Mouse (Mus musculus) adrenal gland, adult (tissue): ENCODE measurements around the gene Tmem216.
"Not testable (repeated sequence)": the region's sequence is repeated elsewhere in the genome, so short reads cannot be mapped to it uniquely, and the experiment has no call there.

Experiments
- DNase-seq, 2 experiments: peaks; one replicate each; pipeline ENCODE4 v3.0.0; 2022 to 2023; ENCODE audit warnings: low spot score in 1 of 2; ENCODE audit not compliant: inconsistent age in 2 of 2

The Tmem216 gene

DNA sequence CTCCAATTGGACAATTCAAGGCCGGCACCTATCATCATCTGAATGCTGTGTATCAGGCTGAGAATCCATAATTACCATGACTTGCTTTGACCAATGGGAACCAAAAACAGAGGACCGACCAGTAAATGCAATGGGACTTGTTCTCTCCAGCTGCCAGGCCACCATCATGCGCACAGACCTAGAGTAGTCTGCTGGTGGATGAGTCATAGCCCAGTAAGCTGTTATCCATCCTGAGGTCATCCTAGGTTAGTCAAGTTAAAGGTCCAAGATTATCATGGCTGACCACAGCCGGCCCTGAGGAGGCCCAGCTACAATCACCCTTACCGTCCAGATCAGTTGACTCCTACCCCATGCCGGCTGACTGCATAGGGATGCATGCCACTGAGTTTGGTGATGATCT lies 13.6 kb upstream of the Tmem216 start:
- DNase-seq, result no peak

DNA sequence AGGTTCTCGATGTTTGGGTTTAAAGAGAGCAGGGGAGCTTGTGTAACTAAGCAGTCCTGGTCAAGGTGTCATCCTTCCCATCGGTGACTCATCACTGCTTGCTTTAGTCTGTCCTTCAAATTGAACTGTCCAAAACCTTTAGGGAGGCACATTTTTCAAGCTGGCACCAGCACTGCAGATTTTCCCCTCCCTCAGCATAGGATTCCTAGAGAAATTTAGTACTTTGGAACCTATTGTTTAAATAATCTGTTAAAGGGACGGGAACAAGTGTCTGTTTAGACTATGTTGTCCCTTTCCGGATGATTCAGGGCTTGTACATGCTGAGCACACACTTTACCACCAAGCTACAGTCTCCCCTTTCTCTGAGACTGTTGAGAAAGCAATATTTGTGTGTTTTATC lies 9.2 kb upstream of the Tmem216 start:
- DNase-seq, result peak; percentile 56 to 85

DNA sequence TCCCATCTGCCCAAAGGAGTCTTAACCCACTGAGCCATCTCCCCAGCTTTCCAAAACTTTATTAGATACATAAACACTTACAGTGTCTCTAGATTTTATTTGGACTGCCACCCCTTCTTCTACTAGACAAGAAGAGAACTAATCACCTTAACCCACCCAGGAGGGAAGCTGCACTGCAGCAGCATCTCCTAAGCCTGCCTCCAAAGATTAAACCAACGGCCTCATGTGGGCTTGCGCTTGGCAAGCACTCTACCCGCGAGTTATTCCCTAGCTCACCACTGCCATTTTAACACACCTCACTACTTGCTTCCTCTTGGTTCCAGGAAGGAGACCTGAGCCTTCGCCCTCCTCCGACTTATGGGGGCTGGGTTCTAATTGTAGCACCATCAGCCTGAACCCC lies 8.2 kb upstream of the Tmem216 start:
- no peak for DNase-seq

DNA sequence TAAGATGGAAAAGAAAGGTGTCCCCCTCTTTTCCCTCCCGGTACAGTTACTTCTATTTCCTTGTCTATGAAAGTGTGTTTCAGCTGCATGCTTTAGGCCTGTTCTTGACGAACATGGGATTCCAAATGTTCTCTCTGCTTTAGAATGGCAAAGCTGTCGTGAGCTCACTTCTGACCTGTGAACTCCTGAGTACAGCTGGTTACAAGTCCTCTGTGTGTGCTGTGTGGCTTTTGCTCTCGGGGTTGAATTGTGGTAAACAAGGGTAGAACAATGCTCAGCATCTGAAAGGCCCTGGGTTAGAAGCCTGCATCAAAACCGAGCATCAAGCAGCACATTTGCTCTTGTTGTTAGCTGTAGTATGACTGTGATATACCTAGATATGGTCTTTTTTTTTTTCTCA lies 6.3 kb upstream of the Tmem216 start:
- DNase-seq, result no peak

DNA sequence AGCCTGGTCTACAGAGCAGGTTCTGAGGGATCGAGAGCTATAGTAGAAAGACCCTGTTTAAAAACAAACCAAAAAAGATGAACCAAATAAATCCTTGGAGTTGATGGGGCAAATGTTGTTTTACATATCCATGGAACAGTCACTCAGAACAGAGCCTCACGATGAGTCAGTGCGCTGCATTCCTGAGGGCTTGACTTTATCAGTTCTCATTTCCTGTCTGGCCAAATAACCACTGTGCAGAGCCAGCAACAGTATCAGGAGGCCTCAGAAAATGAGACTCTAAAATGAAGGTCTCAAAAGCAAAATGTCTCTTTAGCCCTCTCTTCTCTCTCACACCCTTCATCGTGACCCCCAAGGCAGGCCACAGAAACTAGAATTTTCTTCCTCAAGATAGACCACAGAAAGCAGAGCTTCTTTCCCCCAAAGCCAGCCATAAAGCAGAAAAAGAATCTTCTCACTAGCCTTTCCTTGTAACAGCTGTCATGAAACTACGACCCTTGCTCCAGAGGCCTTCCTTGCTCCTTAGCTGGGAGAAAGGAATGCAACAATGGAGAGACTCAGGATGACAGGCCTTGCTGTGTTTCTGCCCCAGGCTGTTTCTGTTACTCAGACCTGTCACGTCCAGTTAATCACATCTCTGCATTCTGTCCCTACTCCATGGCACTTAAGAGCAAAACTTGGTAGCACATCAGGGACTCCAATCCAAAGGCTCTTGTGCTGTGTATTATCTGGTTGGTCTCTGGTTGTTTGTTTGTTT lies 5.7 kb upstream of the Tmem216 start:
- DNase-seq, result peak; percentile 62 to 81

DNA sequence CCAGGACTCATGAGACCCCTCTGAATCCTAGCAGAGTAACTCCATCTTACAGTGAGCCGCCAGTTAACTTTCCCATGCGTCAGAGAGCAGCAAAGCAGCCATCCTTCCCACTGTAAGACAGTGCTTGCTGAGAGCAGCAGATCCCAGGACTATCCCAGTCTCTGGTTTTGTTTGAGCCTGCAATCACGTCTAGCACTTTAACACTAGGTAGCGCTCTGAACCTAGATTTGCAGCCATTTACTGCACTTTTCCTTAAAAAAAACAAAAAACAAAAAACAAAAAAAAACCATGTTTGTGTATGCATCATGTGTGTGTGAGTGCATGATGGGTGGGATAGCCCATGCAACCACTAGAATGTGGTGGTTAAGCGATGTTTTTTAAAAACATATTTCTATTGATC lies 4.1 kb upstream of the Tmem216 start:
- DNase-seq, result peak in 1 of 2 experiments; percentile 68

DNA sequence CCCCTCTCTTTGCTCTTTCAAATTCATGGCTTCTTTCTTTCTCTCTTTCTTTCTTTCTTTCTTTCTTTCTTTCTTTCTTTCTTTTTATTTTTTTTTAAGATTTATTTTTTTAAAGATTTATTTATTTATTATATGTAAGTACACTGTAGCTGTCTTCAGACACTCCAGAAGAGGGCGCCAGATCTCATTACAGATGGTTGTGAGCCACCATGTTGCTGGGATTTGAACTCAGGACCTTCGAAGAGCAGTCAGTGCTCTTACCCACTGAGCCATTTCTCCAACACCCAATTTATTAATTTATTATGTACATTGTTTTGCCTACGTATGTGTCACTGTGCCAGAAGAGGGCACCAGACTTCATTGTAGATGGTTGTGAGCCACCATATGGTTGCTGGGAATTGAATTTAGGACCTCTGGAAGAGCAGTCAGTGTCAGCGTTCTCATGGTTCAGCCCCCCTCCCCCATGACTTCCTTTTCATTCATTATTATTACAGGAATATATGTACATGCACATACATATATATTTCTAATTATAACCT lies 1.9 kb upstream of the Tmem216 start:
- DNase-seq, result not testable (repeated sequence)

DNA sequence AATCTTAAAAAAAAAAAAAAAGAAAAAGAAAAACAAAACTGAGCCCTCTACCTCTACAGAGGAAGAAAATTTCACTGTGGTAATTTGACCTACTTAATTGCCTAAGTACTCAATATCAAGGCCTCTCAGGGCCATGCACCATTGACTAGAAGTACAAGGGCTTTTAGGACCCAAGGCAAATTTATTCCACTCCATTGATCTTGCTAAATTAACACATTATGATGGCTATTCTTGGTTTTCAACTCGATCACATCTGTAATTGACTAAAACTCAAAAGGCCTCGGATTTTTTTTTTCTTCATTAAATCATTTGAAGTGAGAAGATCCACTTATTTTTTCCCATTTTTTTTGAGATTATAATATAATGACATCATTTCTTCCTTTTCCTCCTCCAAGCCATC lies 1.4 kb upstream of the Tmem216 start:
- no peak for DNase-seq

DNA sequence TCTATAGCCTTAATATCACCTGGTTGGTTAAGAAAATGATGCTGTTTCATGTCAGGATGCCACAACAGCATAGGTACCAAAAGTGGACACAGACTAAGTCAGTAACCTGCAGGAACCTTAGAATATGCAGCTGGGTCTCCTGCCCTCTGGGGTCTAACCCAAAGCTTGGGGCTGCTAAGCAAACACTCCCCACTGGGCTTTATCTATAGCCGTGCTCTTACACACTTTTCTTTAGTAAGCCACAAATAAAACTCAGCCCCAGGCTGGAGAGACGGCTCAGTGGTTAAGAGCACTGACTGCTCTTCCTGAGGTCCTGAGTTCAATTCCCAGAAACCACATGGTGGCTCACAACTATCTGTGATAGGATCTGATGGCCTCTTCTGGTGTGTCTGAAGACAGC lies 963 bp upstream of the Tmem216 start:
- DNase-seq, result no peak

DNA sequence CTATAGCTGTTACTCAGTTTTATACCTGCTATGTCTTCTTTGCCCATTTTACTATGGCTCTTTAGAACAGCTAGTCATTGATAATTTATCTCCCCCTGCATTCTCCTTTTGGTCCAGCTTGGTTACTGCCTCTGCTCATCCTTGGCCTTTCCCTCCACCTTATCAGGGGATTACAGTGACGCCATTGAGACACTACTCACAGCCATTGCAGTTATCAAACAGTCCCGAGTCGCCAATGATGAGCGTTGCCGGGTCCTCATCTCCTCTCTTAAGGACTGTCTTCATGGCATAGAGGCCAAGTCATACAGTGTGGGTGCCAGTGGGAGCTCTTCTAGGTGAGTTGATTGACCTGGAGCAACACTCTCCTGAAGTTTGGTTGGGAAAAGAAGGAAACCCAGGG lies 16.6 kb downstream of the Tmem216 start:
- no peak for DNase-seq

DNA sequence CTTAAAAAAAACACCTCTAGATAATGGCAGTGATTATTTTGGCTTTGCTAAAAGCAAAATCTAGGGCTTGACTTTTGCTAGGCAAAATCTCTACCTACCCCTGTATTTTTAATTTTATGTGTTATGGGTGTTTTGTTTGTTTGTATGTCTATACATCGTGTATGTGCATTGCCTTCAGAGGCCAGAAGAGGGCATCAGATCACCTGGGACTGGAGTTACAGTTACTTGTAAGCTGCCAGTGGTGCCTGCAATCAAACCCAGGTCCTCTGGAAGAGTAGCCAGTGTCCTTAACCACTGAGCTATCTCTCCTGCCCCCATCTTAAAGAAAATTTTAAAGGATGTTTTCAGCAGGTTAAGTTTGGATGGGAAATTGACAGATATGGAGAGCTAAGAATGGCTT lies 26.0 kb downstream of the Tmem216 start:
- DNase-seq, result no peak

DNA sequence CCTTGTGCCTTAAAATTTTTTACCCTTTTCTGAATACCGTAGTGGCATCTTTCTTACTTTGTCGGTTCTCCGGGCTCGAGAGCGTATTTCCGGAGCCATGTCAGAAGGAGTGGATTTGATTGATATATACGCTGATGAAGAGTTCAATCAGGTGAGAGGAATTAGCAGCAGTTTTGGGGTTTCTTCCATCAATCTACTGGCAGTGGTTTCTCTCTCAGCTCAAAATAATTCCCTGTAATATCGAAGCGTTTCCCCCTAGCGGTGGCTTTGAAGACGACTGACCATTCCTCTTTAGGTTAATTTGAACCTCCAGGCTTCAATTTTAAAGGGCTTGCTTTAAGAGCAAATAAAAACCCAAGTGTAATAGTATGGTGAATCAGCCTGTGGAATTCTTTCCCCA lies 30.1 kb downstream of the Tmem216 start, which contains the start of gene Sdhaf2:
Sdhaf2 (minus strand) TSS at position 233 of the 400 bp plus-strand sequence.
- no peak for DNase-seq

DNA sequence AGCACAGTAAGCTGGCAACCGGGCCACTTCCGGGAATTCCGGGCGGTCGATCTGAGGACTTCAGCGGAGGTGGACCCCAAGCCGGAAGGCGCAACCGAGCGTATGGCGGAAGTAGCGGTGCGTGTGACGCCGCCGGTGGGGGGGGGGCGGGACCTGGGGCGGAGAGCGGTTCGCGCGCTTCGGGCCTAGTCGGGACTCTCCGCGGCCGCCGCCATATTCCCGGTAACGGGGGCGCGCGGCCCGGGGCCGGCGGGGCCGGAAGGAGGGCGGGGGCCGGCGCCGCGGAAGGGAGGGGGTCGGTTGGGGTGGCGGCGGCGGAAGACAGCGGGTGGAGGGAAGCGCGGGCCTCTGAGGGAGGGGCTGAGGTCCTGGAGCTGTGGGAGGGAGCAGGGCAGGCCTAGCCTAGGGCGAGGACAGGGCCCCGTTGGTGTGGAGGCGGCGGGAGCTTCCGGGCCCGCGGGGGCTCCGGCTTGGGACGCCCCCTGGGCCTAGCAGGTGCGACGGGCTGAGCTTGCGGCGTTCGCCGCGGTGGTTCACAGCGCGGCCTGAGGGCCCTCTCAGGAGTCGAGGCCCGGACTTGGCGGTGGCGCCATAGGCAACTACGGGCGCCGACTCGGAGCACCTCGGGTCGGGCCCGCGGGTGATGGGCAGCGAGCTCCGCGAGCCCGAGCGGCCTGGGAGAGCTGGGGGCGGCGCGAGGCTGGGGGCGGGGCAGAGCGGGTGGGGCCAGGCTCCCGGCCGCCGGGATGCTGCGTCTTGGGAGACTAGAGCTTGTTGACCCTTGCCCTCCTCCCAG lies 30.7 kb downstream of the Tmem216 start, which contains the start of gene Cpsf7:
Cpsf7 (plus strand) TSS at position 161 of the 796 bp plus-strand sequence.
- peak; percentile 92 to 97 for DNase-seq

DNA sequence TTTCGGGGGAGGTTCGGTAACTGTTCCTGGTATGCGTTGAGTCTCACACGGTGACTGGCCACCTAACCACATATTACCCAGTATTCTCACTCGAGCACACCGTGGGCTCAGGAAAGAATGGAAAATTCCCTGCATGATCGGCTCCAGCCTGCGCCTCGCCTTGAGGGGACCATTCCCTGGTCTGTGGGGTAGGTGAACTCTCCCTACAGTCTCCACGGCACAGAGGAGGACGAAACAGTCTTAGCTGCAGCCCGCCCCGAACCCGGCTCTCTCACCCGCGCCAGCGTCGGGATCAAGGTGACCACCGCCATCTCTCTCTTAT lies 31.3 kb downstream of the Tmem216 start:
- DNase-seq, result no peak

DNA sequence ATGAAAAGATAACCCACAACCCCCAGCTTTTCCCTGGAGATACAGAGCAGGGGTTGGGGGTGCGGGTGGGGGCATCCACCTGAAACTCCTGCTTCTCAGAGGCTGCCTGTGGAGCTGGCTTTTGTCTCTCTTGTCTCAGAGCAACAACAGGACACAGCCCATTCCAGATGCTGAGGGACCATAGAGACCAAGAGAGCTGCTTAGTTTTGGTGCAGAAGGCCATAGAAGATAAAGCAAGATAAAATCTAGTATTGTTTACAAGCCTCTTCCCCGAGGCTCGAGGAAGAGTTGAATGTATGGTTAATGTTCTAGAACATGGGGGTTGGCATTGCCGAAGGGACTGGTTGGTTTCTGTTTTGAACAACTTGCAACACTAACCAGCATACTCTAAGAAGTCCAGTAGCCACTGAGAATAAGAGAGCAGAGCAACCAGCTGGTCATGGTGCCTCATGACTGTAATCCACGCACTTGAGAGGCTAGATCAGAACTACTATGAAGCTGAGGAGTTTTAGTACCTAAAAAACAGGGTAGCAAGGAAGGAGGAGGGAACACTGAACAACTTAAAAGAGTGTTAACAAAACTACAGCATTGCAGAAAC lies 32.5 kb downstream of the Tmem216 start:
- no peak for DNase-seq

DNA sequence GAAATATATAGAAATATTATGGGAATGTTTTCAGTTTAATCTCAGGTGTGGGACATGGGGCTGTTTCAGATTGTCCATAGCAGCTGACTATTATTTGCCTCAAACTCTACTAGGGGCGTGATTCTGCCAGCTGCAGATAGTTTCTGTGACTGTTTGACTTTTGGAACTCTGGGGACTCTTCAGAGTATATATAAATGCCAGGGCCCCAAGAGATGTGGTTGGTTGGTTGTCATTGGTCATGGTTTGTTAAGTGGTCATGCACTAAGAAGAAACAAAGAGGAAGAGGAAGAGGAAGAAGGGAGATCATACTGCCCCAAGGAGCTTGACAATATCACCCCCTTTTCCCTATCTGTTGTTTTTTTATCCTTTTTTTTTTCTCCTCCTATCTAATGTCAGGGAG lies 34.1 kb downstream of the Tmem216 start:
- no peak for DNase-seq

DNA sequence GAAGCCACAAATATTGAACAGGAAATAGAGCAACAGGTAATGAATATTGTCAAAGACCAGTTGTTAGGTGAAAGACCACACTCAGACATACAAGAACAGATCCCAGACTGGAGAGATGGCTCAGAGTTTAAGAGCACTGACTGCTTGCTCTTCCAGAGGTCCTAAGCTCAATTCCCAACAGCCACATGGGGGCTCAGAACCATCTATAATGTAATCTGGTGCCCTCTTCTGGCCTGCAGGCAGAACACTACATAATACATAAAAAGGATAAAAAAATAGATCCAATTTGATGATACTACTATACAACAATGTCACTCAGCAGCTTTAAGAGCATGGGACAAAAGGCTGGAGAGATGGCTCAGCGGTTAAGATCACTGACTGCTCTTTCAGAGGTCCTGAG lies 35.7 kb downstream of the Tmem216 start:
- no peak for DNase-seq

DNA sequence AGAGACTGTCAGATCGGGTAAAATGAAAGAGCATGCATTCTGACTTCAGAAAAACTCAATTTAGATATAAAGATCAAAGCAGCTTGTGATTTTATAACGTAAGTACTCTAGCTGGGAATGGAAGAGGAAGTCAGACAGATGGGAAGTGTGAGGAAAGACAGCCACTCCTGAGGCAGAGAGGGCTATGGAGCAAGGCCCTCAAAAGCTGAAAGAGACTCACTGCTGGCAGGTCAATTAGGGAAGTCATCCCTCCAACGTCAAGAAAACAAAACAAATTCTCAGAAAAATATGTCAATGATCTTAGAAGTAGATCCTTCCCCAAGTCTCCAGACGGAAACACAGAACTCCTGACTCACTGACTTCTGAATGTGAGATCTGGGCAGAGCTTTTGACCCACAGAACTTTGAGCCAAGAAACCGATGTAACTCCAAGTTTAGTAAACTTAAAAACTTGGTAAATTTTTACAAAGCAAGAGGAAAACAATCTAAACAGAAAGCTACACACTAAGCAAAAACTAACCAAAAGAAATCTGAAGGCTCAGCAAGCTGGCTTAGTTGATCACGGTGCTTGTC lies 45.2 kb downstream of the Tmem216 start:
- no peak for DNase-seq

DNA sequence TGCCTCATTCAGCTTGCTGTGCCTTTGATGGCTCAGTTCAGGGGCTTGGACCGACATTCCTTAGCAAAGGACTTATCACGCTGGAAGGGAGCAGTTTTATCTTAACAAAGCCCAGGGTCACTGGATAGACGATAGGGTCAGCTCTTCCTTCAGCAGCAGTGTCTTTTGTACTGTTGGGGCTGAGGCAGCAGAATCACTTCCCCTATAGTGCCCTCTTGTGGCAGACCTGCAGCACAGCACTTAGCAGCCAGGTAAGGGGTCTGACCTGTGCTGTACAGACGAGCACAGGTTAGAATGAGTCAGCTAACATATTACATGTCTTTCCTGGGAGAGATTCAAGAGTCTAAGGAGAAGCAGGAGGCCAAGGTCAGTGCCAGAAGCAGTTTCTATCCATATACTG lies 53.5 kb downstream of the Tmem216 start:
- peak in 1 of 2 experiments; percentile 72 for DNase-seq

DNA sequence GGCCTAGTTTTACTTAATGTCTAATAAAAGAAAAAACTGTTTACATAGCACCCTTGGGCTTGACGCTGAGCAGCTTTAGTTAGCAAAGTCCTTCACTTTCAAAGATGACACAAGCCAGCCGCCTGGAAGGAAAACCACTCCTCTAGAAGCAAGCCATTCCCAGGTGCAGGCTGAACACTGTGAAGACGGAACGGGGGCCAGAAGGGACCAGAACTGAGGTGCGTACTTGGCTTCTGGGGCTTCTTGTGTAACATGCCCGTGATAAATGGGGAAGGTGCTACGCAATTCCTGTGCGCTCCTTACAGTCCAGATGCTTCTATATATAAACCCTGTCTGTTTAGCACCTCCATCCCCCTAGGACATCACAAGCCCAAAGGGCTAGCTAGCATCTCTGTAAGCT lies 55.5 kb downstream of the Tmem216 start:
- no peak for DNase-seq

DNA sequence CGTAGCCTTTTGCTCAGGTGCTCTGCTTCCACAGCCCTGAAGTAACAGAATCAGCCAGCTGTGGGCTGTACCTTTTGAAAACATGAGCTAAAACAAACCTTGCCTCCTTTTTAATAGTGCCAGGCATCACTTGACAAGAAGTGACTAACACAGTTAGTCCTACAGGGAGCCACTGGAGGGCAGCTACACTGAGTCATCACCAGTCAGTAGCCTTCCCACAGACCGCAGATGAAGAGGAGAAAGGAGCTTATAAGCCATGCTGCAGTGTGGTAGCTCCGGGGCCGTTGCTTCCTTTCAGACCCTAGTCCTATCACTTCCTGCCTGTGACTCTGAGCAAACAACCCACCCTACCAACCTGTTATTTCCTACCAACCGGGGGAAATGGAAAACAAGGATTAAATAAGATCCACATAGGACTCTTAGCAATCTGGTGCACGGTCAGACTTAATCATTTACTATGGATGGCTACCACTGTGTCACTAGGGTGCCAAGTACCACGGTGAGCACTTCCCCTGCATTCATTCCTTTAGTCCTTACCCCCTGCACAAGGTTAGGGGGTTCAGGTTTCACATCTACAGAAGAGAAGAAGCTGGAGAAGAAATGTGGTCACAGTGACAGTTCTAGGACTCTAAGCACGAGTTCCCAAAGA lies 58.4 kb downstream of the Tmem216 start:
- DNase-seq, result peak; percentile 43 to 73
